Mouse (Mus musculus) thymus, adult 2 months (tissue): Measurements from ENCODE around the gene Cend1. TPM values are rescaled to one million over a fixed set of nuclear protein-coding genes. Genes with fewer than 3 reads are reported as not detected.

Experiments used
- DNase-seq: peaks from one replicate; pipeline ENCODE4 v3.0.0; 2021
- H3K27ac ChIP-seq: fragments of 200-500 bp; 2 replicates; pipeline ENCODE4 v1.5.1; 2012; ENCODE audit warnings: low read length, control low read depth; ENCODE audit not compliant: control insufficient read depth, insufficient read depth
- H3K27me3 ChIP-seq: fragments of 200-500 bp; 2 replicates; pipeline ENCODE4 v1.6.1; 2012; ENCODE audit warnings: mild to moderate bottlenecking, low read length, moderate library complexity, mixed read lengths; ENCODE audit not compliant: control insufficient read depth, insufficient read depth
- H3K36me3 ChIP-seq: fragments of 200-500 bp; 2 replicates; pipeline ENCODE4 v1.6.1; 2012; ENCODE audit warnings: mild to moderate bottlenecking, low read length, moderate library complexity; ENCODE audit not compliant: control insufficient read depth, insufficient read depth
- H3K4me1 ChIP-seq: fragments of 200-500 bp; replicated peaks from 2 replicates; pipeline ENCODE4 v1.6.1; 2012; ENCODE audit warnings: low read length; ENCODE audit not compliant: control insufficient read depth, insufficient read depth
- H3K4me3 ChIP-seq: fragments of 200-500 bp; 2 replicates; pipeline ENCODE4 v1.5.1; 2012; ENCODE audit warnings: mild to moderate bottlenecking, low read length, control low read depth, moderate library complexity; ENCODE audit not compliant: control insufficient read depth, insufficient read depth
- CTCF ChIP-seq: fragments of 200-500 bp; IDR thresholded peaks from 2 replicates; pipeline ENCODE4 v1.5.1; 2012; ENCODE audit warnings: mild to moderate bottlenecking, control low read depth, low read length, moderate library complexity, borderline replicate concordance; ENCODE audit not compliant: control insufficient read depth, poor library complexity, insufficient read depth; ENCODE audit errors: extremely low read depth
- POLR2A ChIP-seq: fragments of 200-500 bp; IDR thresholded peaks from 2 replicates; pipeline ENCODE4 v1.6.1; 2012; ENCODE audit warnings: mild to moderate bottlenecking, low read length, control low read depth, moderate library complexity; ENCODE audit not compliant: control insufficient read depth, poor library complexity, insufficient read depth; ENCODE audit errors: extremely low read depth
- WGBS: fragments of 180-500 bp; shearing (Covaris S2); methylation state at CpG from one replicate; pipeline ENCODE4 v1.1.7; 2018; 5-methylcytosine and 5-hydroxymethylcytosine counted together
- polyA plus RNA-seq: library from polyadenylated mRNA; depleted of rRNA; stranded (reverse); fragments of >200 nt; gene quantifications from 2 replicates; pipeline ENCODE4 v1.2.3, GENCODE M21; 2012

Cend1 gene
- polyA plus RNA-seq, 1 experiment, result 0.63 TPM

GRCm38 (mm10) chr7:141460391-141461113 lies 31.3 kb upstream of the Cend1 start, which contains the start of gene Cracr2b:
Gene Cracr2b, plus strand, starts transcription at chr7:141461094.
- 88% methylated on average over 15 of the region's 15 CpGs for WGBS
- DNase-seq, result no peak
- no peak for TF ChIP-seq CTCF
- no peak for TF ChIP-seq POLR2A

GRCm38 (mm10) chr7:141460001-141460390 lies 30.7 kb upstream of the Cend1 start:
- Histone ChIP-seq H3K4me3 (no peak overlapping the region), H3K27me3 (peaks cover 2% of the 10 kb centered on the region; the same call in 1 of the 2 replicates), H3K27ac (no peak overlapping the region), H3K4me1 (peaks cover 19% of the 10 kb centered on the region), H3K36me3 (no peaks in the 10 kb centered on the region)
- no peak for DNase-seq
- WGBS, result 90% methylated on average over 5 of the region's 5 CpGs
- TF ChIP-seq CTCF (no peak), POLR2A (no peak)

More at GRCm38 (mm10) chr7:141460391-141461113, 31.3 kb upstream of the Cend1 start, which contains the start of gene Cracr2b:
- Histone ChIP-seq H3K27ac (no peak within 1 kb of the TSS), H3K27me3 (peaks cover 2% of the 10 kb centered on the region; the same call in 1 of the 2 replicates), H3K36me3 (no peaks in the 10 kb centered on the region), H3K4me3 (peak within 1 kb of the TSS; percentile 12; the same call in 1 of the 2 replicates), H3K4me1 (peaks cover 19% of the 10 kb centered on the region)

- peaks cover 25% of the 10 kb centered on the region for H3K4me1 ChIP-seq
- no peak for TF ChIP-seq CTCF
- no peak for TF ChIP-seq POLR2A
- WGBS, result 97% methylated on average over 17 of the region's 17 CpGs
- no peak for DNase-seq
- H3K27ac ChIP-seq, result no peak overlapping the region
- no peaks in the 10 kb centered on the region for H3K36me3 ChIP-seq
- H3K4me3 ChIP-seq, result no peak overlapping the region
- H3K27me3 ChIP-seq, result peaks cover 2% of the 10 kb centered on the region; the same call in 1 of the 2 replicates
Observed at GRCm38 (mm10) chr7:141459301-141459711, 30.0 kb upstream of the Cend1 start.

GRCm38 (mm10) chr7:141458661-141459060 lies 29.4 kb upstream of the Cend1 start:
- H3K27ac ChIP-seq, result no peak overlapping the region
- TF ChIP-seq POLR2A (no peak), CTCF (no peak)
- H3K4me3 ChIP-seq, result no peak overlapping the region

GRCm38 (mm10) chr7:141457986-141458660 lies 28.8 kb upstream of the Cend1 start:
- H3K4me1 ChIP-seq, result peaks cover 26% of the 10 kb centered on the region
- no peak overlapping the region for H3K4me3 ChIP-seq

More at GRCm38 (mm10) chr7:141458661-141459060, 29.4 kb upstream of the Cend1 start:
- 96% methylated on average over 11 of the region's 11 CpGs for WGBS
- Histone ChIP-seq H3K4me1 (peaks cover 26% of the 10 kb centered on the region), H3K27me3 (peaks cover 2% of the 10 kb centered on the region; the same call in 1 of the 2 replicates), H3K36me3 (no peaks in the 10 kb centered on the region)
- DNase-seq, result no peak

GRCm38 (mm10) chr7:141457236-141457635 lies 27.9 kb upstream of the Cend1 start:
- Histone ChIP-seq H3K27ac (no peak overlapping the region), H3K4me3 (no peak overlapping the region), H3K27me3 (peaks cover 2% of the 10 kb centered on the region; the same call in 1 of the 2 replicates), H3K4me1 (peaks cover 26% of the 10 kb centered on the region), H3K36me3 (no peaks in the 10 kb centered on the region)
- WGBS, result 98% methylated on average over 14 of the region's 14 CpGs
- no peak for DNase-seq
- TF ChIP-seq CTCF, result no peak
- TF ChIP-seq POLR2A, result no peak

More at GRCm38 (mm10) chr7:141457986-141458660, 28.8 kb upstream of the Cend1 start:
- TF ChIP-seq POLR2A (no peak), CTCF (peak; percentile 75; the same call in 1 of the 2 replicates)
- H3K27ac ChIP-seq, result no peak overlapping the region
- H3K27me3 ChIP-seq, result peaks cover 2% of the 10 kb centered on the region; the same call in 1 of the 2 replicates
- peak; percentile 50 for DNase-seq
- WGBS, result 92% methylated on average over 15 of the region's 15 CpGs
- no peaks in the 10 kb centered on the region for H3K36me3 ChIP-seq
